Mouse (Mus musculus): ENCODE results near the gene Lamtor3. TPM values are rescaled to one million over a fixed set of nuclear protein-coding genes. Genes with fewer than 3 reads are reported as not detected.
"Not testable (repeated sequence)": the region's sequence is repeated elsewhere in the genome, so short reads cannot be mapped to it uniquely, and the experiment has no call there.

The Lamtor3 gene
- total RNA-seq, 2 experiments from 2014 or later = 64.4 to 65.3 TPM

GRCm38 (mm10) chr3:137938608-137939007 lies 20.3 kb downstream of the Lamtor3 start:
- TF ChIP-seq CTCF (conservative IDR thresholded peaks at IDR 0.05) = peak; percentile 64
- no peak for DNase-seq (ENCODE audit: low spot score in 2 of 2)
- Histone ChIP-seq H3K27ac (no peak overlapping the region), H3K4me3 (no peak overlapping the region)

GRCm38 (mm10) chr3:137940757-137941156 lies 22.5 kb downstream of the Lamtor3 start:
- TF ChIP-seq CTCF (conservative IDR thresholded peaks at IDR 0.05) = no peak
- no peak for DNase-seq (ENCODE audit: low spot score in 2 of 2)
- Histone ChIP-seq H3K4me3 (no peak overlapping the region), H3K27ac (no peak overlapping the region)

- no peak for DNase-seq (ENCODE audit: low spot score in 2 of 2)
- no peak overlapping the region for H3K27ac ChIP-seq
- TF ChIP-seq CTCF (conservative IDR thresholded peaks at IDR 0.05) = no peak
- H3K4me3 ChIP-seq = no peak overlapping the region
These were observed 23.2 kb downstream of the Lamtor3 start for GRCm38 (mm10) chr3:137941555-137941954.

- H3K4me3 ChIP-seq = no peak overlapping the region
- H3K27ac ChIP-seq = no peak overlapping the region
- no peak for DNase-seq (ENCODE audit: low spot score in 2 of 2)
- no peak for TF ChIP-seq CTCF (conservative IDR thresholded peaks at IDR 0.05)
These were observed 23.9 kb downstream of the Lamtor3 start for GRCm38 (mm10) chr3:137942098-137942622.

GRCm38 (mm10) chr3:137943737-137944154 lies 25.4 kb downstream of the Lamtor3 start:
- Histone ChIP-seq H3K27ac (no peak overlapping the region), H3K4me3 (no peak overlapping the region)
- no peak for DNase-seq (ENCODE audit: low spot score in 2 of 2)
- TF ChIP-seq CTCF (conservative IDR thresholded peaks at IDR 0.05) = no peak

GRCm38 (mm10) chr3:137946827-137947226 lies 28.5 kb downstream of the Lamtor3 start:
- TF ChIP-seq CTCF (conservative IDR thresholded peaks at IDR 0.05) = no peak
- DNase-seq (ENCODE audit: low spot score in 2 of 2) = no peak
- H3K4me3 ChIP-seq = no peak overlapping the region
- H3K27ac ChIP-seq = no peak overlapping the region

- H3K27ac ChIP-seq = peak overlapping the region; percentile 46; the same call in 1 of the 2 replicates
- H3K4me3 ChIP-seq = no peak overlapping the region
These were observed 29.2 kb downstream of the Lamtor3 start for GRCm38 (mm10) chr3:137947525-137947924.

GRCm38 (mm10) chr3:137950191-137950885 lies 32.0 kb downstream of the Lamtor3 start:
- DNase-seq (ENCODE audit: low spot score in 2 of 2) = no peak
- no peak for TF ChIP-seq CTCF (conservative IDR thresholded peaks at IDR 0.05)
- H3K27ac ChIP-seq = no peak overlapping the region; the same call in 1 of the 2 replicates

More at GRCm38 (mm10) chr3:137947525-137947924, 29.2 kb downstream of the Lamtor3 start:
- TF ChIP-seq CTCF (conservative IDR thresholded peaks at IDR 0.05) = no peak
- no peak for DNase-seq (ENCODE audit: low spot score in 2 of 2)

GRCm38 (mm10) chr3:137951302-137951701 lies 33.0 kb downstream of the Lamtor3 start:
- H3K4me3 ChIP-seq; DNase-seq (ENCODE audit: low spot score in 2 of 2): not testable (repeated sequence)
- peak overlapping the region; percentile 72; the same call in 1 of the 2 replicates for H3K27ac ChIP-seq

More at GRCm38 (mm10) chr3:137950191-137950885, 32.0 kb downstream of the Lamtor3 start:
- no peak overlapping the region for H3K4me3 ChIP-seq

GRCm38 (mm10) chr3:137951819-137952218 lies 33.5 kb downstream of the Lamtor3 start:
- DNase-seq (ENCODE audit: low spot score in 2 of 2) = no peak
- TF ChIP-seq CTCF (conservative IDR thresholded peaks at IDR 0.05) = no peak
- no peak overlapping the region for H3K4me3 ChIP-seq
- H3K27ac ChIP-seq = peak overlapping the region; percentile 72

GRCm38 (mm10) chr3:137952225-137952913 lies 34.1 kb downstream of the Lamtor3 start:
- DNase-seq (ENCODE audit: low spot score in 2 of 2) = no peak
- Histone ChIP-seq H3K4me3 (no peak overlapping the region), H3K27ac (peak overlapping the region; percentile 72)
- TF ChIP-seq CTCF (conservative IDR thresholded peaks at IDR 0.05) = no peak

- Histone ChIP-seq H3K27ac (peak overlapping the region; percentile 68), H3K4me3 (no peak overlapping the region)
- no peak for TF ChIP-seq CTCF (conservative IDR thresholded peaks at IDR 0.05)
- DNase-seq (ENCODE audit: low spot score in 2 of 2) = peak; percentile 62 to 81
These were observed 34.9 kb downstream of the Lamtor3 start for GRCm38 (mm10) chr3:137952914-137953880.
